Mouse (Mus musculus): ENCODE measurements around the gene Cd209d.
"Not testable (repeated sequence)": the region's sequence is repeated elsewhere in the genome, so short reads cannot be mapped to it uniquely, and the experiment has no call there.

The Cd209d gene

GRCm38 (mm10) chr8:3878455-3878854, at the start of gene Cd209d:
TSS of gene Cd209d (minus strand) at chr8:3878555.
- no peak for DNase-seq

GRCm38 (mm10) chr8:3926744-3927143, 48.4 kb upstream of the Cd209d start, which contains the start of gene Cd209b:
TSS of gene Cd209b (minus strand) at chr8:3926844.
- DNase-seq, result no peak

- DNase-seq, result no peak
These were observed 2.2 kb downstream of the Cd209d start for GRCm38 (mm10) chr8:3876121-3876520.

GRCm38 (mm10) chr8:3862736-3863135, 15.6 kb downstream of the Cd209d start:
- not testable (repeated sequence) for DNase-seq

- no peak for DNase-seq
These were observed 24.1 kb downstream of the Cd209d start, which contains the start of gene Cd209e for GRCm38 (mm10) chr8:3854209-3854608. TSS of gene Cd209e (minus strand) at chr8:3854309.
